Mouse (Mus musculus) lung, postnatal 36 days (tissue): ENCODE measurements around the gene Gm1330.
"Not testable (repeated sequence)": the region's sequence is repeated elsewhere in the genome, so short reads cannot be mapped to it uniquely, and the experiment has no call there.

Source experiments
- DNase-seq: peaks from one replicate; pipeline ENCODE4 v3.0.0; 2022; ENCODE audit warnings: mixed read lengths

The Gm1330 gene

DNA sequence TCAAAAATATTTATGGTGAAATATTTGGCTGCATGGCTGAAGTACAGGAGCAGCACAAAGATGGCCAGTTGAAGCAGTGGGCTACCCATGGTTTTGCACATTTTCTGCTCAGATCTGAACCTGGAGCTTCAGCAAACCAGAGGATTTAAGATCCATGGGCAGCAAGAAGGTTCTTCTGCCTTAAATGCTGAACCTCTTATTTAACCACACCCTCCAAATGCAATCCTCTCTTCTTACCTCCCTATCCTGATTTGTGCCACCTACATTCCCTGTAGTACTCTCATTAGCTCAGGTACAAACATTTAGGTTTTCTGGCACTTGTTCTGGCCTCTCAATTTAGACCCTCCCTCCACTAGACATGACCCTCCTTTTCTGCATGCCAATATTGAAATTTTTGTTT lies at the start of gene Gm1330:
Gm1330 (minus strand) TSS at position 101 of the 400 bp plus-strand sequence.
- no peak for DNase-seq

DNA sequence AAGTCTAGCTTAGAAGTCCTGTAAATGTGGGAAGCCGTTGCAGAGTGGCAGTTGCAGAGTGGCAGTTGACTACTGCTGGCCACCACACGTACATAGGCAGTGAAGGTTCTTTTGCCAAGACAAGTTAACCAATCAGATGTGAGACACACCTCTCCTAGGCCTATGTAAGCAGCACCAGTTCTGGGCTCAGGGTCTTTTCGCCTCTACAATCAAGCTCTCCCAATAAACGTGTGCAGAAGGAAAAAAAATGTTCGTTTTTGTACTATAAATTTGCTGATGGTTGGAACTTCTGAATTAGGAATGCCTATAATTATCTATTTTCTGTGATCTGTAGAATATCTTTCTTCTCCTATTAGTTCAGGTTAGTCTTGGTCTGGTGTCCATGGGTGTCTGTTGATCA lies 14.1 kb upstream of the Gm1330 start, which contains the start of gene Gm10750:
Gm10750 (minus strand) TSS at position 101 of the 400 bp plus-strand sequence.
- not testable (repeated sequence) for DNase-seq

DNA sequence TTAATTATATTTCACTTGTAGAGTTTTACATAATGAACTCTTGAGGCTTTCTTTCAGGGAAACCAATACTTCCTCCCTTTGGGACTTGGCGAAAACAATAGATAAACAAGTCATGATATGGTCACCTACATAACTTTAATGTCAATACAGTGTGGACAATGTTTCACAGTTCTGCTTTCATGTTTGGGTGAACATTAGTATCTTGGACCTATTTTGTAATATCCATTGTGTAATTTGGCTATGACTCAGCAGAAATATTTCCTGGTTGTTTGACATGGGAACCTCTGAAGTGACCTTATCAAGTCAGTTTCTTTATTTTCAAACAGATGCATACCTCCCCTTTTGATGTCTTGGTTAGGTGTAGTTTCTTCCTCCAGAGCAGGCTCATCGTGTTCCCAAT lies 1.8 kb upstream of the Gm1330 start:
- no peak for DNase-seq

DNA sequence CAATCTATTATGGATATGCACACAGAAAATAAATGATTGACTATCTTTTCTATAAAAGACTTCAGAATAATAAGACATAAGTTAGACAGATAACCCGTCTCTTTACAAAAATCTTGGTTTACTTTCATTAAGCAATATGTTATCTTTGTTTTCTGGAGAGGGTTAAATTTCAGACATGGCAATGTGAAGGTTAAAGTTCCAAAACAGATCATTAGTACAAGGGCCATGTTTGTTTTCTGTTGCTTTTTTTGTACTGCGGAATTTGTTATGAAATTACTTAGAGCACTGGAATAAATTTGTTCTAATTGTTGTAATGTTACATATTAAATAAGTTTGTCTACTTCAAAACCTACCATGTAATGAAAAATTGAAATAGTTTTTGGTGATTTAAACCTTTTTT lies 7.9 kb downstream of the Gm1330 start:
- DNase-seq, result no peak
